Mouse (Mus musculus): ENCODE results near the gene Zcchc3. TPM values are rescaled to one million over a fixed set of nuclear protein-coding genes. Genes with fewer than 3 reads are reported as not detected.
A peak's percentile ranks its signal among the peaks of the same experiment; 100 is the strongest.

The Zcchc3 gene
- polyA plus RNA-seq (2015; fragmentation: Nextera tagmentation; extraction: Ambion mirVana), result 14.8 and 15.6 TPM in 2 replicates

GRCm38 (mm10) chr2:152414591-152415165 is at the start of gene Zcchc3:
Zcchc3 (minus strand) TSS chr2:152415027.
- peak within 1 kb of the TSS; percentile 98 for H3K27ac ChIP-seq (replicated peaks)
- H3K4me1 ChIP-seq (replicated peaks; ENCODE audit: control insufficient read depth, insufficient read depth), result peaks cover 3% of the 10 kb centered on the region
- peak; percentile 89 for ATAC-seq (ENCODE audit: low FRiP score, low TSS enrichment)
- no peaks in the 10 kb centered on the region for H3K9me3 ChIP-seq (ENCODE audit: control insufficient read depth, low read length)
- H3K36me3 ChIP-seq (ENCODE audit: control insufficient read depth, insufficient read depth, low read length), result no peaks in the 10 kb centered on the region
- H3K9ac ChIP-seq (ENCODE audit: low read length), result peak within 1 kb of the TSS; percentile 94
- no peaks in the 10 kb centered on the region for H3K27me3 ChIP-seq (ENCODE audit: control insufficient read depth, insufficient read depth, low read length)
- H3K4me2 ChIP-seq (replicated peaks; ENCODE audit: low read depth), result peak within 1 kb of the TSS; percentile 79
- WGBS, result under 1% methylated on average over 63 of the region's 65 CpGs
- TF ChIP-seq EP300 (optimal IDR thresholded peaks at IDR 0.05) (peak; percentile 66), CTCF (IDR thresholded peaks at IDR 0.05; ENCODE audit: low read depth) (peak; percentile 8; the same call in 1 of the 2 replicates)
- H3K4me3 ChIP-seq (ENCODE audit: low read depth, low read length), result peak within 1 kb of the TSS; percentile 96
- peak; percentile 92 for DNase-seq (ENCODE audit: low spot score)

- WGBS, result 44% methylated on average over 13 of the region's 13 CpGs
Observed at GRCm38 (mm10) chr2:152459241-152459640, 44.4 kb upstream of the Zcchc3 start.

GRCm38 (mm10) chr2:152452101-152452781 is 37.4 kb upstream of the Zcchc3 start:
- Histone ChIP-seq H3K36me3 (ENCODE audit: control insufficient read depth, insufficient read depth, low read length) (no peaks in the 10 kb centered on the region), H3K9me3 (ENCODE audit: control insufficient read depth, low read length) (no peaks in the 10 kb centered on the region), H3K4me3 (ENCODE audit: low read depth, low read length) (no peak overlapping the region), H3K9ac (ENCODE audit: low read length) (no peak overlapping the region), H3K4me1 (replicated peaks; ENCODE audit: control insufficient read depth, insufficient read depth) (no peaks in the 10 kb centered on the region), H3K27me3 (ENCODE audit: control insufficient read depth, insufficient read depth, low read length) (no peaks in the 10 kb centered on the region), H3K27ac (replicated peaks) (no peak overlapping the region), H3K4me2 (replicated peaks; ENCODE audit: low read depth) (no peak overlapping the region)
- WGBS, result 70% methylated on average over 4 of the region's 4 CpGs
- ATAC-seq (ENCODE audit: low FRiP score, low TSS enrichment) (0 out of 2 replicates have a peak, but pooled peaks have one; percentile 28), DNase-seq (ENCODE audit: low spot score) (no peak)
- no peak for TF ChIP-seq CTCF (IDR thresholded peaks at IDR 0.05; ENCODE audit: low read depth)
- TF ChIP-seq EP300 (optimal IDR thresholded peaks at IDR 0.05), result no peak

More at GRCm38 (mm10) chr2:152459241-152459640, 44.4 kb upstream of the Zcchc3 start:
- Histone ChIP-seq H3K4me3 (ENCODE audit: low read depth, low read length) (no peak overlapping the region), H3K4me2 (replicated peaks; ENCODE audit: low read depth) (no peak overlapping the region), H3K9me3 (ENCODE audit: control insufficient read depth, low read length) (no peaks in the 10 kb centered on the region), H3K36me3 (ENCODE audit: control insufficient read depth, insufficient read depth, low read length) (no peaks in the 10 kb centered on the region), H3K4me1 (replicated peaks; ENCODE audit: control insufficient read depth, insufficient read depth) (no peaks in the 10 kb centered on the region), H3K27ac (replicated peaks) (no peak overlapping the region), H3K9ac (ENCODE audit: low read length) (no peak overlapping the region), H3K27me3 (ENCODE audit: control insufficient read depth, insufficient read depth, low read length) (no peaks in the 10 kb centered on the region)
- ATAC-seq (ENCODE audit: low FRiP score, low TSS enrichment) (no peak), DNase-seq (ENCODE audit: low spot score) (no peak)
- no peak for TF ChIP-seq CTCF (IDR thresholded peaks at IDR 0.05; ENCODE audit: low read depth)
- no peak for TF ChIP-seq EP300 (optimal IDR thresholded peaks at IDR 0.05)

- peak; percentile 72 for DNase-seq (ENCODE audit: low spot score)
- TF ChIP-seq CTCF (IDR thresholded peaks at IDR 0.05; ENCODE audit: low read depth), result peak; percentile 78
- no peak for TF ChIP-seq EP300 (optimal IDR thresholded peaks at IDR 0.05)
- Histone ChIP-seq H3K9ac (ENCODE audit: low read length) (no peak overlapping the region), H3K4me2 (replicated peaks; ENCODE audit: low read depth) (no peak overlapping the region), H3K4me1 (replicated peaks; ENCODE audit: control insufficient read depth, insufficient read depth) (no peaks in the 10 kb centered on the region), H3K27me3 (ENCODE audit: control insufficient read depth, insufficient read depth, low read length) (no peaks in the 10 kb centered on the region), H3K36me3 (ENCODE audit: control insufficient read depth, insufficient read depth, low read length) (no peaks in the 10 kb centered on the region), H3K4me3 (ENCODE audit: low read depth, low read length) (no peak overlapping the region), H3K9me3 (ENCODE audit: control insufficient read depth, low read length) (no peaks in the 10 kb centered on the region), H3K27ac (replicated peaks) (no peak overlapping the region)
- 4% methylated on average over 5 of the region's 5 CpGs for WGBS
- no peak for ATAC-seq (ENCODE audit: low FRiP score, low TSS enrichment)
Observed at GRCm38 (mm10) chr2:152450241-152450640, 35.4 kb upstream of the Zcchc3 start.

GRCm38 (mm10) chr2:152447461-152447860 is 32.6 kb upstream of the Zcchc3 start:
- no peak for ATAC-seq (ENCODE audit: low FRiP score, low TSS enrichment)
- no peaks in the 10 kb centered on the region for H3K27me3 ChIP-seq (ENCODE audit: control insufficient read depth, insufficient read depth, low read length)
- WGBS, result 20% methylated on average over 5 of the region's 5 CpGs

GRCm38 (mm10) chr2:152446642-152447041 is 31.8 kb upstream of the Zcchc3 start:
- ATAC-seq (ENCODE audit: low FRiP score, low TSS enrichment), result no peak
- TF ChIP-seq CTCF (IDR thresholded peaks at IDR 0.05; ENCODE audit: low read depth) (no peak), EP300 (optimal IDR thresholded peaks at IDR 0.05) (no peak)
- no peaks in the 10 kb centered on the region for H3K4me1 ChIP-seq (replicated peaks; ENCODE audit: control insufficient read depth, insufficient read depth)
- H3K4me3 ChIP-seq (ENCODE audit: low read depth, low read length), result no peak overlapping the region
- DNase-seq (ENCODE audit: low spot score), result no peak
- no peak overlapping the region for H3K27ac ChIP-seq (replicated peaks)
- no peaks in the 10 kb centered on the region for H3K27me3 ChIP-seq (ENCODE audit: control insufficient read depth, insufficient read depth, low read length)
- no peaks in the 10 kb centered on the region for H3K9me3 ChIP-seq (ENCODE audit: control insufficient read depth, low read length)
- WGBS, result 64% methylated on average over 2 of the region's 2 CpGs
- no peak overlapping the region for H3K4me2 ChIP-seq (replicated peaks; ENCODE audit: low read depth)
- no peak overlapping the region for H3K9ac ChIP-seq (ENCODE audit: low read length)
- no peaks in the 10 kb centered on the region for H3K36me3 ChIP-seq (ENCODE audit: control insufficient read depth, insufficient read depth, low read length)

More at GRCm38 (mm10) chr2:152447461-152447860, 32.6 kb upstream of the Zcchc3 start:
- H3K9ac ChIP-seq (ENCODE audit: low read length), result no peak overlapping the region
- no peak for TF ChIP-seq EP300 (optimal IDR thresholded peaks at IDR 0.05)
- TF ChIP-seq CTCF (IDR thresholded peaks at IDR 0.05; ENCODE audit: low read depth), result no peak
- H3K4me2 ChIP-seq (replicated peaks; ENCODE audit: low read depth), result no peak overlapping the region
- no peak overlapping the region for H3K27ac ChIP-seq (replicated peaks)
- DNase-seq (ENCODE audit: low spot score), result no peak
- no peaks in the 10 kb centered on the region for H3K9me3 ChIP-seq (ENCODE audit: control insufficient read depth, low read length)
- H3K36me3 ChIP-seq (ENCODE audit: control insufficient read depth, insufficient read depth, low read length), result no peaks in the 10 kb centered on the region
- H3K4me1 ChIP-seq (replicated peaks; ENCODE audit: control insufficient read depth, insufficient read depth), result no peaks in the 10 kb centered on the region
- H3K4me3 ChIP-seq (ENCODE audit: low read depth, low read length), result no peak overlapping the region

All from stomach, postnatal 0 days (tissue).